Mouse (Mus musculus): ENCODE data around the gene Pym1. TPM values are rescaled to one million over a fixed set of nuclear protein-coding genes. Genes with fewer than 3 reads are reported as not detected.

The Pym1 gene
- polyA plus RNA-seq (2017; shearing (Covaris generic)): 45.9 TPM

GRCm38 (mm10) chr10:128747646-128748251 lies at the start of gene Pym1:
TSS of gene Pym1 (plus strand) at chr10:128747889.

GRCm38 (mm10) chr10:128703895-128704294 lies 43.8 kb upstream of the Pym1 start, which contains the start of gene Pmel:
TSS of gene Pmel (plus strand) at chr10:128704195.

GRCm38 (mm10) chr10:128704491-128705316 lies 43.0 kb upstream of the Pym1 start, which contains the start of gene Cdk2:
TSS of gene Cdk2 (minus strand) at chr10:128705031.

GRCm38 (mm10) chr10:128744680-128745601 lies 2.7 kb upstream of the Pym1 start, which contains the start of gene Dgka:
TSS of gene Dgka (minus strand) at chr10:128744855.

GRCm38 (mm10) chr10:128790398-128791124 lies 42.9 kb downstream of the Pym1 start, which contains the start of gene Mmp19:
TSS of gene Mmp19 (plus strand) at chr10:128790910.

GRCm38 (mm10) chr10:128803771-128804270 lies 56.1 kb downstream of the Pym1 start, which contains the start of gene Dnajc14:
TSS of gene Dnajc14 (plus strand) at chr10:128804062.

GRCm38 (mm10) chr10:128804271-128805091 lies 56.8 kb downstream of the Pym1 start, which contains the start of gene Tmem198b:
TSS of gene Tmem198b (minus strand) at chr10:128804370.

Other genes with a start within 250 kb of the Pym1 start
- 3.9 TPM for gene Myl6b, start 249.2 kb upstream of the Pym1 start, polyA plus RNA-seq (2017; shearing (Covaris generic))
- 222 TPM for gene Esyt1, start 222.0 kb upstream of the Pym1 start, polyA plus RNA-seq (2017; shearing (Covaris generic))
- 24.2 TPM for gene Zc3h10, start 200.1 kb upstream of the Pym1 start, polyA plus RNA-seq (2017; shearing (Covaris generic))
- gene Rpl41, start 198.6 kb upstream of the Pym1 start, polyA plus RNA-seq (2017; shearing (Covaris generic)): 2,319 TPM
- gene Pa2g4, start 181.9 kb upstream of the Pym1 start, polyA plus RNA-seq (2017; shearing (Covaris generic)): 36.9 TPM
- gene Erbb3, start 158.2 kb upstream of the Pym1 start, polyA plus RNA-seq (2017; shearing (Covaris generic)): 7.2 TPM
- 653 TPM for gene Rps26, start 121.1 kb upstream of the Pym1 start, polyA plus RNA-seq (2017; shearing (Covaris generic))
- gene Ikzf4, start 101.9 kb upstream of the Pym1 start, polyA plus RNA-seq (2017; shearing (Covaris generic)): 127 TPM
- 56.1 TPM for gene Suox, start 73.8 kb upstream of the Pym1 start, polyA plus RNA-seq (2017; shearing (Covaris generic))
- 50.8 TPM for gene Rab5b, start 51.6 kb upstream of the Pym1 start, polyA plus RNA-seq (2017; shearing (Covaris generic))
- gene Pmel, start 43.7 kb upstream of the Pym1 start, polyA plus RNA-seq (2017; shearing (Covaris generic)): 6.1 TPM
- 42.1 TPM for gene Cdk2, start 42.9 kb upstream of the Pym1 start, polyA plus RNA-seq (2017; shearing (Covaris generic))
- 752 TPM for gene Dgka, start 3.0 kb upstream of the Pym1 start, polyA plus RNA-seq (2017; shearing (Covaris generic))
- 0.07 TPM for gene Mmp19, start 43.0 kb downstream of the Pym1 start, polyA plus RNA-seq (2017; shearing (Covaris generic))
- 98.2 TPM for gene Dnajc14, start 56.2 kb downstream of the Pym1 start, polyA plus RNA-seq (2017; shearing (Covaris generic))
- 5.9 TPM for gene Tmem198b, start 56.5 kb downstream of the Pym1 start, polyA plus RNA-seq (2017; shearing (Covaris generic))
- gene Sarnp, start 69.4 kb downstream of the Pym1 start, polyA plus RNA-seq (2017; shearing (Covaris generic)): 157 TPM
- gene Ormdl2, start 73.8 kb downstream of the Pym1 start, polyA plus RNA-seq (2017; shearing (Covaris generic)): 52.6 TPM
- gene Gdf11, start 143.8 kb downstream of the Pym1 start, polyA plus RNA-seq (2017; shearing (Covaris generic)): 3.2 TPM
- 0.69 TPM for gene Cd63, start 153.1 kb downstream of the Pym1 start, polyA plus RNA-seq (2017; shearing (Covaris generic))
- 17.3 TPM for gene Rdh5, start 175.0 kb downstream of the Pym1 start, polyA plus RNA-seq (2017; shearing (Covaris generic))
- 166 TPM for gene Bloc1s1, start 176.1 kb downstream of the Pym1 start, polyA plus RNA-seq (2017; shearing (Covaris generic))
- gene Itga7, start 185.9 kb downstream of the Pym1 start, polyA plus RNA-seq (2017; shearing (Covaris generic)): 4.0 TPM
- gene Mettl7b, start 213.1 kb downstream of the Pym1 start, polyA plus RNA-seq (2017; shearing (Covaris generic)): not detected
- gene Olfr9, start 241.5 kb downstream of the Pym1 start, polyA plus RNA-seq (2017; shearing (Covaris generic)): not detected